12 mouse cellular contexts compared by ENCODE assay signal in the genomic region with DNA sequence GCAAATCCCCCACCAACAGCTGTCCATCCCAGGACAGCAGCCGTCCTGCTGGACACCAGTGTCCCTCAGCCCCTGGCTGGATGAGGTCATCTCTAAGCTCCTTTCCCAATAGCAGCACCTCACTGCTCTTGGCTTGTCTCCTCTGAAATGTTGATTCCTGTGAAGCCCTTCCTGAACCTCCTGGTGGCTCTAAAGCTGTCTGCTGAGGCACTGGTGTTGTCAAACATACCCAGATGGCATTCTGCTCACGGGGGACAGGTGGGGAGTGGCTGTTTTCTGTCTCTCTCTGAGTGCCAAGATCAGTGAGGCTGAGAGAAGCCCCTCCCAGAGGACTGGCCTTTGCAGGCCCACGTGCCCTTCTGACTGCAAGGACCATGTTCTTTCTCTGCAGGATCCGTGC. TPM values are rescaled to one million over a fixed set of nuclear protein-coding genes. Genes with fewer than 3 reads are reported as not detected.
DNase-seq lines count a peak whose midpoint lies in the region; ATAC-seq and TF ChIP-seq lines count a peak whose summit lies in the region.
"Not testable (repeated sequence)": the region's sequence is repeated elsewhere in the genome, so short reads cannot be mapped to it uniquely, and the experiment has no call there.
"Had no signal": no experiment of that assay in that cellular context is flagged by ENCODE, and none has a peak within 500 bp of the region (broad histone marks: within the 10 kb centered on the region; RNA-seq: fewer than 3 reads in every experiment).

No protein-coding gene starts in this region.

- H3K4me3 ChIP-seq in layer of hippocampus, adult 2 months; limb, embryonic 12.5 days (replicated peaks): not testable (repeated sequence)

- 0 out of 2 replicates have a peak overlapping the region, but pooled peaks have one; percentile 8 for H3K9ac ChIP-seq in limb, embryonic 12.5 days (replicated peaks)

- DNase-seq in brain, adult 2 months (ENCODE audit: low read depth, low spot score): peak; percentile 95
- peak; percentile 93 for DNase-seq in cerebellum, adult 11-12 months
- DNase-seq in cerebellum, adult 8-10 months: peak; percentile 71
- peak; percentile 78 for DNase-seq in cerebellum, postnatal 10 days
- DNase-seq in cerebellum, postnatal 36 days: peak; percentile 72 to 73
- not testable (repeated sequence) for DNase-seq in layer of hippocampus, adult 2 months (ENCODE audit: low spot score in 2 of 2)

- ATAC-seq in limb, embryonic 12.5 days (ENCODE audit: insufficient number of reproducible peaks, insufficient read depth, low FRiP score, low TSS enrichment, low read depth): not testable (repeated sequence)

- H3K4me1 ChIP-seq in limb, embryonic 12.5 days (replicated peaks): not testable (repeated sequence)

- 20% methylated on average over 4 of the region's 4 CpGs for WGBS in limb, embryonic 12.5 days

- TF ChIP-seq CTCF in layer of hippocampus, adult 2 months (conservative IDR thresholded peaks at IDR 0.05): not testable (repeated sequence)

- not testable (repeated sequence) for H3K4me2 ChIP-seq in limb, embryonic 12.5 days

- H3K36me3 ChIP-seq in limb, embryonic 12.5 days: not testable (repeated sequence)

- peak overlapping the region; percentile 4; the same call in 1 of the 2 replicates for H3K27ac ChIP-seq in layer of hippocampus, adult 2 months
- H3K27ac ChIP-seq in limb, embryonic 12.5 days: not testable (repeated sequence)

- H3K27me3 ChIP-seq in limb, embryonic 12.5 days: not testable (repeated sequence)

- H3K9me3 ChIP-seq in limb, embryonic 12.5 days: not testable (repeated sequence)

RNA-seq across cellular contexts. Expression of gene Sla2, which starts 18.9 kb away (rescaled TPM):
- total RNA-seq in layer of hippocampus, adult 2 months (2021): under 1 TPM; 0.31 to 0.34 TPM
- 0.58 and 0.76 TPM in 2 replicates for polyA plus RNA-seq in limb, embryonic 12.5 days (2016; fragmentation: Nextera tagmentation; extraction: Ambion mirVana)
- total RNA-seq: adrenal gland, postnatal 25 days; gastrocnemius, adult 18-20 months; gastrocnemius, postnatal 10 days; heart, adult 2 months; heart, postnatal 4 days had no signal

RNA-seq across cellular contexts. Expression of gene Rab5if, which starts 43.0 kb away (rescaled TPM):
- 10 to 100 TPM; 89.3 to 92.1 TPM for total RNA-seq in layer of hippocampus, adult 2 months (2021)
- 177 and 190 TPM in 2 replicates for polyA plus RNA-seq in limb, embryonic 12.5 days (2016; fragmentation: Nextera tagmentation; extraction: Ambion mirVana)

RNA-seq across cellular contexts. Expression of gene 4930518I15Rik, which starts 48.2 kb away (rescaled TPM):
- total RNA-seq in layer of hippocampus, adult 2 months (2021): 1 to 10 TPM; 3.4 to 4.7 TPM
- 11.1 and 12.5 TPM in 2 replicates for polyA plus RNA-seq in limb, embryonic 12.5 days (2016; fragmentation: Nextera tagmentation; extraction: Ambion mirVana)
